Mouse (Mus musculus) CH12.LX (cell line): ENCODE measurements around the gene Cadm1. TPM values are rescaled to one million over a fixed set of nuclear protein-coding genes. Genes with fewer than 3 reads are reported as not detected.

Experiments
- DNase-seq: peaks from one replicate; pipeline ENCODE4 v3.0.0-alpha.2; 2013; ENCODE audit errors: extremely low read depth
- H3K27ac ChIP-seq: 2 replicates; pipeline ENCODE4 v1.5.1; 2012; ENCODE audit warnings: low read depth, mild to moderate bottlenecking, control low read depth, moderate library complexity; ENCODE audit not compliant: insufficient read depth
- H3K27me3 ChIP-seq: replicated peaks from 2 replicates; pipeline ENCODE3; 2012; ENCODE audit warnings: inconsistent platforms
- H3K36me3 ChIP-seq, 2 experiments: replicated peaks in 1 of 2; 2 replicates each; pipeline versions ENCODE3 to v1.6.1; 2012; ENCODE audit warnings: inconsistent platforms in 1 of 2, low read length in 1 of 2, mild to moderate bottlenecking in 1 of 2, mixed read lengths in 1 of 2, moderate library complexity in 1 of 2; ENCODE audit not compliant: control insufficient read depth in 1 of 2, insufficient read depth in 1 of 2
- H3K4me1 ChIP-seq, 2 experiments: 2 replicates each; pipeline ENCODE4 v1.6.1; 2012; ENCODE audit warnings: inconsistent platforms in 1 of 2, moderate library complexity in 1 of 2; ENCODE audit not compliant: insufficient read depth in 2 of 2, control insufficient read depth in 1 of 2
- H3K4me2 ChIP-seq: 2 replicates; pipeline ENCODE4 v1.6.1; 2012; ENCODE audit warnings: low read depth, mild to moderate bottlenecking, control low read depth; ENCODE audit not compliant: poor library complexity, insufficient read depth, severe bottlenecking
- H3K4me3 ChIP-seq, 3 experiments: fragments of 150-350 bp in 1 of 3; sonication (generic) in 1 of 3; replicated peaks in 1 of 3; 2 replicates each; pipeline versions ENCODE3 to v1.5.1; 2011 to 2012; ENCODE audit warnings: low read depth in 2 of 3, low read length in 2 of 3, mild to moderate bottlenecking in 2 of 3, moderate library complexity in 2 of 3, control low read depth in 1 of 3, improper control_type of control experiment in 1 of 3, inconsistent platforms in 1 of 3, mixed read lengths in 1 of 3; ENCODE audit not compliant: poor library complexity in 1 of 3
- H3K79me2 ChIP-seq: replicated peaks from 2 replicates; pipeline ENCODE4 v1.6.1; 2012; ENCODE audit warnings: mild to moderate bottlenecking, moderate library complexity; ENCODE audit not compliant: control insufficient read depth, poor library complexity, insufficient read depth, severe bottlenecking; ENCODE audit errors: extremely low read depth
- H3K9ac ChIP-seq: 2 replicates; pipeline ENCODE4 v1.6.1; 2012; ENCODE audit warnings: low read depth, mild to moderate bottlenecking, control low read depth, moderate library complexity; ENCODE audit not compliant: insufficient read depth
- H3K9me3 ChIP-seq: replicated peaks from 2 replicates; pipeline ENCODE3; 2012; ENCODE audit warnings: low read length, inconsistent platforms, mixed read lengths
- BHLHE40 ChIP-seq: IDR thresholded peaks from 2 replicates; pipeline ENCODE4 v1.6.1; 2011; ENCODE audit warnings: mild to moderate bottlenecking, low read depth, low read length, improper control_type of control experiment
- CHD1 ChIP-seq: IDR thresholded peaks from 2 replicates; pipeline ENCODE4 v1.6.1; 2012; ENCODE audit warnings: low read depth, low read length, improper control_type of control experiment, inconsistent platforms
- E2F4 ChIP-seq: IDR thresholded peaks from 2 replicates; pipeline ENCODE4 v1.6.1; 2011; ENCODE audit warnings: low read depth, low read length, improper control_type of control experiment; ENCODE audit not compliant: insufficient replicate concordance
- ELF1 ChIP-seq: IDR thresholded peaks from 2 replicates; pipeline ENCODE4 v1.6.1; 2014; ENCODE audit warnings: low read depth, mild to moderate bottlenecking, inconsistent platforms, low read length, improper control_type of control experiment
- EP300 ChIP-seq: IDR thresholded peaks from 2 replicates; pipeline ENCODE4 v1.6.1; 2011; ENCODE audit warnings: low read length, improper control_type of control experiment
- GABPA ChIP-seq: IDR thresholded peaks from 2 replicates; pipeline ENCODE4 v1.6.1; 2012; ENCODE audit warnings: low read depth, low read length, improper control_type of control experiment, inconsistent platforms; ENCODE audit not compliant: insufficient replicate concordance
- IRF4 ChIP-seq: IDR thresholded peaks from 2 replicates; pipeline ENCODE4 v1.6.1; 2014; ENCODE audit warnings: low read depth, mild to moderate bottlenecking, inconsistent platforms, low read length, improper control_type of control experiment
- JUN ChIP-seq: IDR thresholded peaks from 2 replicates; pipeline ENCODE4 v1.6.1; 2011; ENCODE audit warnings: low read depth, mild to moderate bottlenecking, low read length, improper control_type of control experiment, moderate library complexity; ENCODE audit not compliant: insufficient read depth
- JUND ChIP-seq: conservative IDR thresholded peaks from 2 replicates; pipeline ENCODE4 v1.6.1; 2011; ENCODE audit warnings: low read depth, low read length, improper control_type of control experiment
- KAT2A ChIP-seq: IDR thresholded peaks from 2 replicates; pipeline ENCODE4 v1.6.1; 2012; ENCODE audit warnings: low read length, improper control_type of control experiment, inconsistent platforms; ENCODE audit not compliant: insufficient replicate concordance
- MAFK ChIP-seq: IDR thresholded peaks from 2 replicates; pipeline ENCODE4 v1.6.1; 2011; ENCODE audit warnings: low read length, improper control_type of control experiment; ENCODE audit not compliant: insufficient replicate concordance
- MAX ChIP-seq: IDR thresholded peaks from 2 replicates; pipeline ENCODE4 v1.6.1; 2011; ENCODE audit warnings: low read length, improper control_type of control experiment
- MAZ ChIP-seq: IDR thresholded peaks from 2 replicates; pipeline ENCODE4 v1.6.1; 2012; ENCODE audit warnings: low read depth, mild to moderate bottlenecking, inconsistent platforms, low read length, improper control_type of control experiment, moderate library complexity
- MEF2A ChIP-seq: IDR thresholded peaks from 2 replicates; pipeline ENCODE4 v1.6.1; 2014; ENCODE audit warnings: low read depth, mild to moderate bottlenecking, inconsistent platforms, low read length, improper control_type of control experiment, borderline replicate concordance
- MYC ChIP-seq: IDR thresholded peaks from 2 replicates; pipeline ENCODE4 v1.6.1; 2011; ENCODE audit warnings: low read depth, mild to moderate bottlenecking, improper control_type of control experiment, low read length
- NRF1 ChIP-seq: IDR thresholded peaks from 2 replicates; pipeline ENCODE4 v1.6.1; 2014; ENCODE audit warnings: low read depth, mild to moderate bottlenecking, inconsistent platforms, low read length, improper control_type of control experiment, moderate library complexity
- POLR2A ChIP-seq: IDR thresholded peaks from 2 replicates; pipeline ENCODE4 v1.6.1; 2011; ENCODE audit warnings: low read depth, mild to moderate bottlenecking, improper control_type of control experiment, low read length
- POLR2AphosphoS2 ChIP-seq: IDR thresholded peaks from 2 replicates; pipeline ENCODE4 v1.6.1; 2011; ENCODE audit warnings: low read depth, low read length, improper control_type of control experiment
- RAD21 ChIP-seq: IDR thresholded peaks from 2 replicates; pipeline ENCODE4 v1.6.1; 2011; ENCODE audit warnings: low read depth, mild to moderate bottlenecking, low read length, improper control_type of control experiment, moderate library complexity
- RCOR1 ChIP-seq: conservative IDR thresholded peaks from 2 replicates; pipeline ENCODE4 v1.6.1; 2012; ENCODE audit warnings: low read depth, mild to moderate bottlenecking, inconsistent platforms, low read length, improper control_type of control experiment
- SIN3A ChIP-seq: IDR thresholded peaks from 2 replicates; pipeline ENCODE4 v1.6.1; 2012; ENCODE audit warnings: low read length, improper control_type of control experiment, inconsistent platforms
- SMC3 ChIP-seq: IDR thresholded peaks from 2 replicates; pipeline ENCODE4 v1.6.1; 2011; ENCODE audit warnings: low read depth, low read length, improper control_type of control experiment
- TBP ChIP-seq: conservative IDR thresholded peaks from 2 replicates; pipeline ENCODE4 v1.6.1; 2011; ENCODE audit warnings: low read depth, low read length, improper control_type of control experiment
- TCF12 ChIP-seq: IDR thresholded peaks from 2 replicates; pipeline ENCODE4 v1.6.1; 2014; ENCODE audit warnings: low read depth, mild to moderate bottlenecking, inconsistent platforms, low read length, improper control_type of control experiment
- UBTF ChIP-seq: IDR thresholded peaks from 2 replicates; pipeline ENCODE4 v1.6.1; 2012; ENCODE audit warnings: low read depth, mild to moderate bottlenecking, inconsistent platforms, low read length, improper control_type of control experiment, moderate library complexity
- USF1 ChIP-seq: IDR thresholded peaks from 2 replicates; pipeline ENCODE4 v1.6.1; 2014; ENCODE audit warnings: low read depth, mild to moderate bottlenecking, inconsistent platforms, low read length, improper control_type of control experiment
- USF2 ChIP-seq: conservative IDR thresholded peaks from 2 replicates; pipeline ENCODE4 v1.6.1; 2011; ENCODE audit warnings: low read depth, low read length, improper control_type of control experiment
- ZMIZ1 ChIP-seq: IDR thresholded peaks from 2 replicates; pipeline ENCODE4 v1.6.1; 2012; ENCODE audit warnings: low read depth, mild to moderate bottlenecking, inconsistent platforms, low read length, improper control_type of control experiment
- ZNF384 ChIP-seq: IDR thresholded peaks from 2 replicates; pipeline ENCODE4 v1.6.1; 2012; ENCODE audit warnings: low read depth, low read length, improper control_type of control experiment, inconsistent platforms
- dilution Hi-C: fragments of 300-500 bp; cut with MboI; formaldehyde crosslinking; loops from 2 replicates; pipeline ENCODE4 v1.14.3; 2020; ENCODE audit warnings: low sequenced_read_pairs; ENCODE audit not compliant: extremely low pct_unique_long_range_greater_than_20kb, extremely low pct_ligation_motif_present
- in situ Hi-C: fragments of 300-500 bp; cut with MboI; formaldehyde crosslinking; loops from 3 replicates; pipeline ENCODE4 v1.14.3; 2019; ENCODE audit warnings: low sequenced_read_pairs, low pct_ligation_motif_present, low pct_unique_long_range_greater_than_20kb, mixed read lengths
- polyA plus RNA-seq: library from polyadenylated mRNA; unstranded; fragments of >175 nt; gene quantifications from 2 replicates; pipeline ENCODE4 v1.2.1, GENCODE M21; 2012; ENCODE audit warnings: low read depth; ENCODE audit not compliant: insufficient read length
- total RNA-seq, 2 experiments: library from RNA; depleted of rRNA; stranded (reverse); fragments of 300-350 nt in 1 of 2; fragments of >200 nt in 1 of 2; gene quantifications; 2 replicates each; pipeline ENCODE4 v1.2.3; 2012 to 2014

Gene Cadm1
- total and polyA plus RNA-seq, 3 experiments: not detected

DNA sequence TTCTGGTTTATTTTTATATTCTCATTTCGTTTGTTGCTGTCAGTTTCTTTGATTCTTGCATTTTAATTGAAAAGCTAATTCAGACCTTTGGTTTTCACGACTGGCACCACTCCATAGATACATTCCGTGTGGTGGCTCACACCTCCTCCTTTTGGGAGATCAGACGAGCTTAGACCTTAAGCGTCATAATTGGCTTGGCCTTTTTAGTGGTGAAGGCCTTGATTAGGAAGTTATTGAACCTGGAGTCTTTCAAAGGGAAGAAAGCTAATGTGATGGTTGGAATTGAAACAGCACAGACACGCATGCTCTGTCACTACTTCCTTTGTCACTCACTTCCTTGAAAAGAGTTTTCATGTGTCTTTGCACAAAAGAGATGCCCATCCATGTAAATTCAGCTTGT is 249.3 kb downstream of the Cadm1 start:
- no peaks in the 10 kb centered on the region for H3K27me3 ChIP-seq

DNA sequence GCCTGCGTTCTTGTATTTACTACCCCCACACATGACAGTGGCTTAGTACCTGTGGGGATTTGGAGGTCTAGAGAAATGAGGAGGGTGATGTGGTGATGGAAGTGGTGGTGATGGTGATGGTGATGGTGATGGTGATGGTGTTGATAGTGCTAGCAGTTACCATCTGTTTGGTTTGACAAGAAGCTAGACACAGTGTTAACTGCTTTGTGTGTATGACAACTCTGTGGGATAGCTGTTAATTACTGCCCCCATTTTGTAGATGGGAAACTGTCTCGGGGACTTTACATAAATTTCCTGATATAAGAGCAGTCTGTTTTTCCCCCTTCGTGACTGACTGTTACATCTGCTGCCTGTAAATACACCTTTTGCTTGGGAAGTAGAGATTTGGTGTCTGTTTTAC is 256.7 kb downstream of the Cadm1 start:
- Histone ChIP-seq H3K27ac (no peak overlapping the region), H3K4me3 (no peak overlapping the region), H3K9ac (no peak overlapping the region), H3K27me3 (no peaks in the 10 kb centered on the region), H3K36me3 (no peaks in the 10 kb centered on the region), H3K4me2 (no peak overlapping the region), H3K4me1 (no peaks in the 10 kb centered on the region), H3K79me2 (no peaks in the 10 kb centered on the region), H3K9me3 (peaks cover 22% of the 10 kb centered on the region)
- in situ Hi-C loops: no loop called here
- dilution Hi-C loops: no loop called here
- TF ChIP-seq TBP (no peak), CHD1 (no peak), ZMIZ1 (no peak), ZNF384 (no peak), USF2 (no peak), SIN3A (no peak), UBTF (no peak), JUND (no peak), MAZ (no peak), NRF1 (no peak), GABPA (no peak), KAT2A (no peak), RAD21 (no peak), MAX (no peak), EP300 (no peak), USF1 (no peak), POLR2A (no peak), TCF12 (no peak), MAFK (no peak)
- no peak for DNase-seq

More for the DNA sequence above, 249.3 kb downstream of the Cadm1 start:
- Histone ChIP-seq H3K4me3 (no peak overlapping the region), H3K4me1 (peaks cover 0 to 6% of the 10 kb centered on the region in 2 experiments; a peak in 1 of 4 replicates), H3K4me2 (no peak overlapping the region), H3K27ac (no peak overlapping the region), H3K9ac (no peak overlapping the region), H3K9me3 (peaks cover 21% of the 10 kb centered on the region), H3K36me3 (no peaks in the 10 kb centered on the region)
- no peak for DNase-seq
- dilution Hi-C loops: no loop called here
- TF ChIP-seq SMC3 (no peak), JUN (no peak), MYC (no peak), NRF1 (no peak), USF2 (no peak), SIN3A (no peak), MAZ (no peak), BHLHE40 (no peak), MEF2A (no peak), USF1 (no peak), JUND (no peak), IRF4 (no peak), MAX (no peak), POLR2AphosphoS2 (no peak), ELF1 (no peak), RCOR1 (no peak), E2F4 (no peak), RAD21 (no peak)
- TF ChIP-seq, all 38 proteins: peak for 0
- H3K79me2 ChIP-seq: no peaks in the 10 kb centered on the region
- in situ Hi-C loops: no loop called here
